8 mouse cellular contexts compared by ENCODE assay signal in genomic region chr1:43730491-43730924, GRCm38 (mm10). TPM values are rescaled to one million over a fixed set of nuclear protein-coding genes. Genes with fewer than 3 reads are reported as not detected.
DNase-seq lines count a peak whose midpoint lies in the region; ATAC-seq and TF ChIP-seq lines count a peak whose summit lies in the region.

Gene 1500015O10Rik, plus strand, starts transcription at chr1:43730602.

- H3K4me1 ChIP-seq in heart, embryonic 12.5 days (replicated peaks) = 0 out of 2 replicates have a peak, but pooled peaks cover 5% of the 10 kb centered on the region
- H3K4me1 ChIP-seq in heart, embryonic 10.5 days = 0 out of 2 replicates have a peak, but pooled peaks cover 3% of the 10 kb centered on the region
- H3K4me1 ChIP-seq in lung, embryonic 14.5 days (ENCODE audit: insufficient read depth) = peaks cover 4% of the 10 kb centered on the region
- no peaks in the 10 kb centered on the region for H3K4me1 ChIP-seq in stomach, embryonic 15.5 days

- H3K9me3 ChIP-seq in heart, embryonic 12.5 days (replicated peaks) = no peaks in the 10 kb centered on the region
- H3K9me3 ChIP-seq in heart, embryonic 10.5 days = no peaks in the 10 kb centered on the region
- no peaks in the 10 kb centered on the region for H3K9me3 ChIP-seq in lung, embryonic 14.5 days (ENCODE audit: low read depth, low read length)
- no peaks in the 10 kb centered on the region for H3K9me3 ChIP-seq in stomach, embryonic 15.5 days

- H3K4me2 ChIP-seq in heart, embryonic 12.5 days = no peak within 1 kb of the TSS
- peak within 1 kb of the TSS; percentile 27 for H3K4me2 ChIP-seq in lung, embryonic 14.5 days
- peak within 1 kb of the TSS; percentile 10; the same call in 1 of the 2 replicates for H3K4me2 ChIP-seq in stomach, embryonic 15.5 days

- no peaks in the 10 kb centered on the region for H3K27me3 ChIP-seq in heart, embryonic 12.5 days (replicated peaks)
- H3K27me3 ChIP-seq in heart, embryonic 10.5 days (ENCODE audit: insufficient read depth, poor library complexity, severe bottlenecking) = no peaks in the 10 kb centered on the region
- H3K27me3 ChIP-seq in lung, embryonic 14.5 days (ENCODE audit: insufficient read depth, low read length) = no peaks in the 10 kb centered on the region
- H3K27me3 ChIP-seq in stomach, embryonic 15.5 days (replicated peaks) = no peaks in the 10 kb centered on the region

- H3K9ac ChIP-seq in heart, embryonic 12.5 days = no peak within 1 kb of the TSS
- no peak within 1 kb of the TSS for H3K9ac ChIP-seq in lung, embryonic 14.5 days
- H3K9ac ChIP-seq in stomach, embryonic 15.5 days = no peak within 1 kb of the TSS

- DNase-seq in heart, adult 18-20 months = peak; percentile 39 to 71
- peak; percentile 87 to 89 for DNase-seq in cerebellum, postnatal 14 days
- DNase-seq in heart, embryonic 10.5 days (ENCODE audit: low spot score) = no peak
- peak; percentile 66 for DNase-seq in kidney, postnatal 14 days
- peak; percentile 81 for DNase-seq in lung, embryonic 14.5 days
- DNase-seq in natural killer cell, adult 2 months (ENCODE audit: low spot score in 2 of 2) = no peak

- no peaks in the 10 kb centered on the region for H3K36me3 ChIP-seq in heart, embryonic 12.5 days
- no peaks in the 10 kb centered on the region for H3K36me3 ChIP-seq in heart, embryonic 10.5 days
- H3K36me3 ChIP-seq in lung, embryonic 14.5 days (ENCODE audit: insufficient read depth) = no peaks in the 10 kb centered on the region
- H3K36me3 ChIP-seq in stomach, embryonic 15.5 days = no peaks in the 10 kb centered on the region

- TF ChIP-seq CTCF in lung, embryonic 14.5 days (IDR thresholded peaks at IDR 0.05; ENCODE audit: low read depth) = no peak

- no peak within 1 kb of the TSS for H3K4me3 ChIP-seq in heart, embryonic 12.5 days
- no peak within 1 kb of the TSS for H3K4me3 ChIP-seq in heart, embryonic 10.5 days
- H3K4me3 ChIP-seq in lung, embryonic 14.5 days (ENCODE audit: low read depth, low read length) = no peak within 1 kb of the TSS
- H3K4me3 ChIP-seq in stomach, embryonic 15.5 days (replicated peaks) = no peak within 1 kb of the TSS

- no peak; the same call in 1 of the 2 replicates for ATAC-seq in heart, embryonic 12.5 days (ENCODE audit: insufficient number of reproducible peaks, low FRiP score)
- ATAC-seq in lung, embryonic 14.5 days (ENCODE audit: insufficient read depth) = peak; percentile 91
- ATAC-seq in stomach, embryonic 15.5 days (ENCODE audit: insufficient read depth, low FRiP score, low read depth) = peak; percentile 70; the same call in 1 of the 2 replicates

- H3K27ac ChIP-seq in heart, embryonic 12.5 days (ENCODE audit: poor library complexity, severe bottlenecking) = no peak within 1 kb of the TSS
- H3K27ac ChIP-seq in heart, embryonic 10.5 days = 0 out of 2 replicates have a peak within 1 kb of the TSS, but pooled peaks have one; percentile 18
- peak within 1 kb of the TSS; percentile 10; the same call in 1 of the 2 replicates for H3K27ac ChIP-seq in lung, embryonic 14.5 days (ENCODE audit: low read depth)
- H3K27ac ChIP-seq in stomach, embryonic 15.5 days = 0 out of 2 replicates have a peak within 1 kb of the TSS, but pooled peaks have one; percentile 4

- WGBS in heart, embryonic 12.5 days = 50% methylated on average over 16 of the region's 16 CpGs
- WGBS in heart, embryonic 10.5 days = 55% methylated on average over 16 of the region's 16 CpGs
- WGBS in lung, embryonic 14.5 days = 38% methylated on average over 16 of the region's 16 CpGs
- 47% methylated on average over 16 of the region's 16 CpGs for WGBS in stomach, embryonic 15.5 days

RNA-seq across cellular contexts. Expression of gene 1500015O10Rik, which starts in this region (rescaled TPM):
- 1 to 10 TPM; 1.5 to 3.9 TPM for total RNA-seq in heart, adult 18-20 months (2021)
- 3.2 and 3.6 TPM in 2 replicates for polyA plus RNA-seq in heart, embryonic 12.5 days (2016; fragmentation: Nextera tagmentation; extraction: Ambion mirVana)
- polyA plus RNA-seq in heart, embryonic 10.5 days (2016; fragmentation: Nextera tagmentation; extraction: Ambion mirVana) = 0.44 and 1.6 TPM in 2 replicates
- polyA plus RNA-seq in lung, embryonic 14.5 days (2014; fragmentation: Nextera tagmentation; extraction: Ambion mirVana) = 15.7 and 17.4 TPM in 2 replicates
- polyA plus RNA-seq in stomach, embryonic 15.5 days (2015; fragmentation: Nextera tagmentation; extraction: Ambion mirVana) = 4.7 and 6.7 TPM in 2 replicates

Comparison
In these comparisons a context has a peak if more than half of its experiments do, and no peak if none do; other contexts are left out.
1. DNase-seq: peak in heart, adult 18-20 months (2 of 2), cerebellum, postnatal 14 days (2 of 2), kidney, postnatal 14 days (single experiment) and lung, embryonic 14.5 days (single experiment); none in heart, embryonic 10.5 days (single experiment) and natural killer cell, adult 2 months (0 of 2).